Mouse (Mus musculus) E14TG2a.4 (cell line): ENCODE results near the gene Sbk1.

Source experiments
- H3K27me3 ChIP-seq: 2 replicates; pipeline ENCODE4 v1.6.1; 2014; ENCODE audit warnings: low read length, control low read depth; ENCODE audit not compliant: insufficient read depth
- H3K36me3 ChIP-seq: 2 replicates; pipeline ENCODE4 v1.6.1; 2014; ENCODE audit warnings: low read length, control low read depth; ENCODE audit not compliant: insufficient read depth
- H3K4me1 ChIP-seq: replicated peaks from 2 replicates; pipeline ENCODE4 v1.6.1; 2014; ENCODE audit warnings: low read depth, low read length, control low read depth
- H3K4me3 ChIP-seq: replicated peaks from 2 replicates; pipeline ENCODE4 v1.5.1; 2014; ENCODE audit warnings: mild to moderate bottlenecking, low read length
- H3K9me3 ChIP-seq: 2 replicates; pipeline ENCODE4 v1.6.1; 2014; ENCODE audit warnings: low read length, control low read depth
- CTCF ChIP-seq: conservative IDR thresholded peaks from 2 replicates; pipeline ENCODE4 v1.5.1; 2014; ENCODE audit warnings: low read length
- NANOG ChIP-seq: IDR thresholded peaks from 2 replicates; pipeline ENCODE4 v1.6.1; 2014; ENCODE audit warnings: borderline replicate concordance, low read length, mixed read lengths
- POU5F1 ChIP-seq: IDR thresholded peaks from 2 replicates; pipeline ENCODE4 v1.6.1; 2014; ENCODE audit warnings: low read length, borderline replicate concordance

Gene Sbk1

DNA sequence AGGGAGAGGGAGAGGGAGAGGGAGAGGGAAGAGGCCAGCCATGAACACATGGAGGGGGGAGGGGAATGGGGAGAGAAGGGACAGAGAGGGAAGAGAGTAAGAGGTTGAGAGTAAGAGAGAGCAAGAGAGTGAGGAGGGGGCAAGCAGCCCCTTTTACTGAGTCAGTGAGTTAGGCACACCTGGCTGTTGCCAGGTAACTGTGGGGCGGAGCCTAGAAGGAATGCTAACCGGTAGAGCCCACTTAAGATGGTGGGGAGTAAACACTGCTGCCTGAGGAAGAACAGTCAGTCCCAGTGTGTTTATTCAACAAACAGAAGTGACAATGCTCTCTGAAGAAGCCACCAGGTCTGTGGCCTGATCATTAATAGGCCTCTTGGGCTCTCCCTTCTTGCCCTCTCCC, 58.3 kb downstream of the Sbk1 start:
- no peak for TF ChIP-seq CTCF
- no peak for TF ChIP-seq NANOG
- no peak for TF ChIP-seq POU5F1
- no peaks in the 10 kb centered on the region for H3K36me3 ChIP-seq
- H3K9me3 ChIP-seq: peaks cover 4% of the 10 kb centered on the region; the same call in 1 of the 2 replicates
- peaks cover 48% of the 10 kb centered on the region for H3K4me1 ChIP-seq
- H3K27me3 ChIP-seq: no peaks in the 10 kb centered on the region
- H3K4me3 ChIP-seq: no peak overlapping the region

DNA sequence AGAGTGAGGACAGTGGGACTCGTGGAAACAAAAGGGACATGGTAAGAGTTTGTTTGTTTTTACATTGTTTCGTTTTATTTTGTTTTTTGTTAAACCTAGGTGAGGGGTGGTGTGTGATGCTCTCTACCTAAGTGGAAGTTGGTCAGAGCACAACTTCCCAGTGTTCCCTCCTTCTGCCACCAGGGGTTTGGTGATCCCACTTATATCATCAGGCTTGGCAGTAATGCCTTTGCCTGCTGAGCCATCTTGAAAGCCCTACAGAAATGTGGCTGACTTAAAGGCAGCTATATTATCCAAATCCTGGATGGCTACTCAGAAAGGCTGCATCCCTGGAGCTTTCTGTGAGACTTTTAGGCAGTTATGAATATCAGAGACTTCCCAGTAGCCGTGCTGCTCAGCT, 60.3 kb downstream of the Sbk1 start:
- peaks cover 4% of the 10 kb centered on the region; the same call in 1 of the 2 replicates for H3K9me3 ChIP-seq
- no peak; the same call in 1 of the 2 replicates for TF ChIP-seq CTCF
- TF ChIP-seq POU5F1: no peak
- no peak for TF ChIP-seq NANOG
- peaks cover 52% of the 10 kb centered on the region for H3K4me1 ChIP-seq
- H3K36me3 ChIP-seq: no peaks in the 10 kb centered on the region
- no peak overlapping the region for H3K4me3 ChIP-seq
- no peaks in the 10 kb centered on the region for H3K27me3 ChIP-seq

DNA sequence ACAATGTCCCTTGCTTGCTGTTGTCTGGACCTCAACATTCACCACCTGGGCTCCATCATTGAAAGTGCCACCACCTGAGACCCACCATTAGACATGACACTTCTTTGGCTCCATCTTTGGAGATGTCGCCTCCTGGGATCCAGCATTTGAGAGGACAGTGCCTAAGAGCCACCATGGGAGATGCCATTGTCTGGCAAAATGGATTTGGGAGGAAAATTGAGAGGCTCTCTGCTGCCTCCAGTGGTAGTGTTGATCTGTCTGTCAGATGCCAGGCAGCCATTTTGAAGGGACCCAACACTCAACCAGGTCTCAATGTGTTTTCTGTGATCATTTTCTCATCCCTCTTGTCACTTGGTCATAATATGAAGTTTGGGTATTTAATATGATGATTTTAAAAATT, 63.1 kb downstream of the Sbk1 start:
- H3K4me3 ChIP-seq: no peak overlapping the region
- H3K27me3 ChIP-seq: no peaks in the 10 kb centered on the region
- H3K36me3 ChIP-seq: no peaks in the 10 kb centered on the region
- H3K9me3 ChIP-seq: peaks cover 4% of the 10 kb centered on the region; the same call in 1 of the 2 replicates
- H3K4me1 ChIP-seq: peaks cover 60% of the 10 kb centered on the region
- no peak for TF ChIP-seq POU5F1
- peak; percentile 70 for TF ChIP-seq CTCF

DNA sequence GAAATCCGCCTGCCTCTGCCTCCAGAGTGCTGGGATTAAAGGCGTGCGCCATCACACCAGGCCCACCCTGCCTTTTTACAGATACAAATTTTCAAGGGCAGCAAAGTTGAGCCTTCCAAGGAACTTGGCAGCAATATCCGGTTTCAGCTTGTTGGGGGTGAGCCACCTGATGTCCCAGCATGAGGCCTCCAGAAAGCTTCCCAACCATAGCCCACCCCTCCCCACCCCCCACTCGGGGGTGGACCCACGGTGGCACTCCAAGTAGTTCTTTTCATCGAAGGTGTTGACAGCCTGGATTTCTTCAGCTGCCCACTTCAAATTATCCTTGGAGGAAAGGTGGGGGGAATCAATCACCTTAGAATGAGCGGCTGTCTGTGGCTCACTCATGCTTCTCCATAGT, 66.5 kb downstream of the Sbk1 start:
- H3K36me3 ChIP-seq: no peaks in the 10 kb centered on the region
- peak overlapping the region; percentile 20; the same call in 1 of the 2 replicates for H3K4me3 ChIP-seq
- no peak for TF ChIP-seq NANOG
- TF ChIP-seq POU5F1: no peak
- TF ChIP-seq CTCF: no peak
- H3K4me1 ChIP-seq: peaks cover 54% of the 10 kb centered on the region
- no peaks in the 10 kb centered on the region for H3K27me3 ChIP-seq
- no peaks in the 10 kb centered on the region for H3K9me3 ChIP-seq

DNA sequence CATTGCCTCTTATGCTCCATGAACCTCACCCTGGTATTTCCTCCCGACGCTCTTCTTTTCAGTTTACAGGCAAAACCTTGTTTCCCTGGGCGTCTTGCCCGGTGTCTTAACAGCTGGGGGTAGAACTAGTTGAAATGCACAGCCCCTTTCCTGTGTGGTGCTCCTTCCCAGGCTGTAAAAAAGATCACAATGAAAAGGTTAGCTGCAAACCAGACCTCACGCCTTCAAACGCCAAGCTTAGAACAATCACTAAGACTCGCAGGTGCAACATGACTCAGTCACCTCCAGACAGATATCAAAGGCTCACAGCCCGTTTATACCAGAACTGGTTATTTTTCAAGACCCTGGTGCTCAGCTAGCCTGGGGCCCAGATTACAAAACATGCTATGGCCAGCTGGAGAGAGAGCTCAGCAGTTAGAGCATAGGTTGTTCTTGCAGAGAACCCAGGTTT, 67.1 kb downstream of the Sbk1 start:
- H3K4me1 ChIP-seq: peaks cover 60% of the 10 kb centered on the region
- no peaks in the 10 kb centered on the region for H3K27me3 ChIP-seq
- H3K4me3 ChIP-seq: peak overlapping the region; percentile 20
- no peaks in the 10 kb centered on the region for H3K36me3 ChIP-seq
- no peaks in the 10 kb centered on the region for H3K9me3 ChIP-seq
- TF ChIP-seq CTCF (no peak), NANOG (no peak)

DNA sequence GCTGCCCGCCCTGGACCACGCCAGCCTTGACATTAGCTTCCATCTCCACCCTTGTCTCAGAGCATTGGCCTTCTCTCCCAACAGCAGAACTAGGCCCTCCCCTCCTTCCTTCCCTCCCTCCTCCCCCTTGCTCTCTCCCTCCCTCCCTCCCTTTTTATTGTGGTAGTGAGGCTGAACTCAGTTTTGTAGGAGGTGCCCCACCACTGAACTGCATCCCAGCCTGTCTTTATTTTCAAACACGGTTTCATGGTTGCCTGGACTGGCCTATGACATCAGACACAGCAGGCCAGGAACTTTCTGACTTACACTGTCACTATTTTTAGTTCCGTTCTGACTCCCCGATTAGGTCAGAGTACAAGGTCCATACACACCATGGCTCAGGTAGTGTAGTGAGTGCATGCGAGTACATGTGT, 67.8 kb downstream of the Sbk1 start:
- Histone ChIP-seq H3K4me3 (0 out of 2 replicates have a peak overlapping the region, but pooled peaks have one; percentile 20), H3K4me1 (peaks cover 67% of the 10 kb centered on the region), H3K9me3 (no peaks in the 10 kb centered on the region), H3K36me3 (no peaks in the 10 kb centered on the region), H3K27me3 (no peaks in the 10 kb centered on the region)
- TF ChIP-seq POU5F1 (no peak), NANOG (no peak), CTCF (no peak)

DNA sequence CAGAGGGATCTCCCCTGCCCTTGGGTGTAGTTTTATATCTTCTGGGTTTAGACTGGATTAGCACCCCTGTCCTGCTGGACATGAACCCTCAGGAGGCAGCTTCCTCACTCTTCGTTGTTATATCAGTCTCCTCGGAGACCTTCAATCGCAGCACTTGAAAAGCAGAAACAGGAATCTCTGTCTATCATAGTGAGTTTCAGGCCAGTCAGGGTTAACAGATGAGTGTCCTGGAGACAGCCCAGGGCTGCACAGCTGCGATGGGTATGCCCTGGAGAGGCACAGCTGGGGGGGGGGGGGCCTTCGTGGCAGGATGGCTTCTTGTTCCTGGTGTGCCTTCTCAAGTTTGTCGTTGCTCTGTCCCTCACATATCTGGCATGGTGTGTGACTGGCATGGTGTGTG, 68.5 kb downstream of the Sbk1 start:
- peaks cover 66% of the 10 kb centered on the region for H3K4me1 ChIP-seq
- no peaks in the 10 kb centered on the region for H3K27me3 ChIP-seq
- no peak for TF ChIP-seq NANOG
- H3K9me3 ChIP-seq: no peaks in the 10 kb centered on the region
- H3K36me3 ChIP-seq: no peaks in the 10 kb centered on the region
- H3K4me3 ChIP-seq: no peak overlapping the region
